Mouse (Mus musculus): ENCODE results near the gene Dvl1. TPM values are rescaled to one million over a fixed set of nuclear protein-coding genes. Genes with fewer than 3 reads are reported as not detected.

The Dvl1 gene
- polyA plus RNA-seq, 1 experiment = 38.5 TPM

DNA sequence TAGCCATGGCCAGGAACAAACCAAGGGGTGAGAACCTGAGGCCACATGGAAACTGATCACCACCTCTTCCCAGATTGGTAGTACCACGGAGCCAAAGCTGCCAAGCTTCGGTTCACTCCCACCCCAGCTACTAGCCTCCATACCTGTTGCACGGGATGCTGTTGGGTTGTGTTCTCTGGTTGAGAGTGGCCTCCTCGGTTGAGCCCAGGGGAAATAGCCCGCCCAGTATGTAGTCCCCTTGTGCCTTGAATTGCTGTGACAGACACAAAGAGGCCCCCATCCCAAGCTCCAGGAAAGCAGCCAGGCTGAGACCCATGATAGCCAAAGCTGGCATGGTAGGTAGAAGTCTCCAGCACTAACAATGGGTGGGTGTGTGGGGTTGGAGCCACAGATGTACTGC is 15.8 kb downstream of the Dvl1 start, which contains the start of gene Tas1r3:
Tas1r3 (minus strand) TSS at position 362 of the 400 bp plus-strand sequence.
- no peak within 1 kb of the TSS for H3K4me3 ChIP-seq (ENCODE audit: insufficient read depth, low read length)
- no peak within 1 kb of the TSS for H3K27ac ChIP-seq (ENCODE audit: insufficient read depth, low read length)
- TF ChIP-seq CTCF (IDR thresholded peaks at IDR 0.05; ENCODE audit: borderline replicate concordance, insufficient read depth, low read length) (no peak), POLR2A (IDR thresholded peaks at IDR 0.05; ENCODE audit: low read depth, low read length) (no peak)
- H3K4me1 ChIP-seq (ENCODE audit: control insufficient read depth, insufficient read depth, low read length) = no peaks in the 10 kb centered on the region

GRCm38 (mm10) chr4:155868614-155869298 is 21.6 kb downstream of the Dvl1 start:
- Histone ChIP-seq H3K4me3 (ENCODE audit: insufficient read depth, low read length) (peak overlapping the region; percentile 87), H3K27ac (ENCODE audit: insufficient read depth, low read length) (no peak overlapping the region), H3K4me1 (ENCODE audit: control insufficient read depth, insufficient read depth, low read length) (0 out of 2 replicates have a peak, but pooled peaks cover 2% of the 10 kb centered on the region)
- no peak for TF ChIP-seq POLR2A (IDR thresholded peaks at IDR 0.05; ENCODE audit: low read depth, low read length)
- TF ChIP-seq CTCF (IDR thresholded peaks at IDR 0.05; ENCODE audit: borderline replicate concordance, insufficient read depth, low read length) = no peak

DNA sequence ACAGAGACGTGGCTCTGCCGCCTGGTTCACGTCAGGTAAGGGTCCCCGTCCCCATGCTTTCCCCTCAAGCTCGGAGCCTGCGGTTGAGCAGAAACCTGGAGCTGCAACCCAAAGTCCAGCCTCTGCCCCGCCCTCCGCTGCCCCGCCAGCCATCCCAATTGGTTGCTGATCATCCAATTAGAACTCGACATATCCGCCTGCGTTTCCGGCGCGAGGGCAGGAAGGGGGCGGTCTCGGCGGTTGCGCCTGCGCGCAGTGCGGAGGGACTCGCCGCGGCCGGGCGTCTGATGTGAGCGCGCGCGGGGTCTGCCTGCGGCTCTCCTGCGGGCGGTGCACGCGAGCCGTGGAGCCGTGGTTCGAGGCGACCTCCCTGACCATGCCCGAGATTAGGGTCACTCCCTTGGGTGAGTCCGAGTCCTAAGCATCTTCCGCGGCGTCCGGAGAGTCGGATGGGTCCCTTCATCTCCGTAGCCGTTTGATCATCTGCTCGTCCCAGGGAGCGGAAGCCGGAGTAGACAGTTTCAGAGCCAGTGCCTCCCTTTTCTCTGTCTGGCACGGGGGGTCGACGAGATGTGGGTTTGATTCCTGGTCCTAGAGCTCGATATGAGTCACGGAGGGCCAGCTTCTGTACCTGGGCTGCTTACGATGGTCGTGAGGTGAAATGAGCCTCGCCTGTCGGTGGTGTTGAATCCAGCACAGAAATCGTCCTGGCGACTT is 22.3 kb downstream of the Dvl1 start, which contains the start of the genes Cptp and Ints11:
Cptp (minus strand) TSS at position 124 of the 717 bp plus-strand sequence.
Ints11 (plus strand) TSS at position 230 of the 717 bp plus-strand sequence.
- 0 out of 2 replicates have a peak, but pooled peaks cover 2% of the 10 kb centered on the region for H3K4me1 ChIP-seq (ENCODE audit: control insufficient read depth, insufficient read depth, low read length)
- peak within 1 kb of the TSS; percentile 92 for H3K4me3 ChIP-seq (ENCODE audit: insufficient read depth, low read length)
- no peak within 1 kb of the TSS for H3K27ac ChIP-seq (ENCODE audit: insufficient read depth, low read length)
- no peak for TF ChIP-seq CTCF (IDR thresholded peaks at IDR 0.05; ENCODE audit: borderline replicate concordance, insufficient read depth, low read length)
- peak; percentile 63 for TF ChIP-seq POLR2A (IDR thresholded peaks at IDR 0.05; ENCODE audit: low read depth, low read length)

DNA sequence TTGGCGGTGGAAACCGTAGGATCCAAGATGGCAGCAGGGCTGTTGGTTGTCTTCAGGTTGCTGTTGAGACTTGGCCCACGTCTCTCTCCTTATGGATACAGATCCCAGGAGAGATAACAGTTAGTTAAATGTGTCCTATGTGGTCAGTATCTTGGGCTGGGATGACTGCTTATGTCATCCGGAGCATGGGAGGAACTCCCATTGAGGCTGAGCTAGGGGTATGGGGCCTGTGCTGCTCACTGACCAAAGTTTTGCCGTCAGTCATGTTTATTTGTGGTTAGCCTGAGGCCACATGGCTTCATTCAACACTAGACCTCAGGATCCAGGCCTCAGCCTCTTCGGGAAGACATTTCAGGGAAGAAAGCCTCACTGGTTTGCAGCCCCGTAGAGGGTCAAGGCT is 24.2 kb downstream of the Dvl1 start:
- Histone ChIP-seq H3K4me1 (ENCODE audit: control insufficient read depth, insufficient read depth, low read length) (0 out of 2 replicates have a peak, but pooled peaks cover 2% of the 10 kb centered on the region), H3K27ac (ENCODE audit: insufficient read depth, low read length) (no peak overlapping the region), H3K4me3 (ENCODE audit: insufficient read depth, low read length) (no peak overlapping the region)
- no peak for TF ChIP-seq POLR2A (IDR thresholded peaks at IDR 0.05; ENCODE audit: low read depth, low read length)
- TF ChIP-seq CTCF (IDR thresholded peaks at IDR 0.05; ENCODE audit: borderline replicate concordance, insufficient read depth, low read length) = no peak

DNA sequence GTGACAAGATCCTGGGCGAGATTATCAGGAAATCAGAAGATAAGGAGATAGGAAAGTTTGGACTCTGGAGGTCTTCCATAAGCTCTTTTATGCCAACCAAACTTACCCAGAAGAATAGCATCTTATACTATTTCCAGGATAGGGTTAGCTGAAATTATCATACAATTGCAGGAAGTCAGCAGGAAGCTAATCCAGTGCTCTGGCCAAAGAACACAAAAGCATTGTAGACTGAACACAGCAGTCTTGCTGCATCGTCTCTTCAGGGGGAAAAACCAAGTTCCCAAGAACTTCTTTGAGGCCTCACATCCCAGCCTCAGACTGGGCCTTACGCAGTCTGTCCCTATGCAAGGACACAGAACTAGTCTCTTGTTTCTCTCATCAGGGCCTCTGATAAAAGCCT is 36.4 kb downstream of the Dvl1 start:
- no peak overlapping the region for H3K27ac ChIP-seq (ENCODE audit: insufficient read depth, low read length)
- H3K4me3 ChIP-seq (ENCODE audit: insufficient read depth, low read length) = no peak overlapping the region
- no peaks in the 10 kb centered on the region for H3K4me1 ChIP-seq (ENCODE audit: control insufficient read depth, insufficient read depth, low read length)
- TF ChIP-seq POLR2A (IDR thresholded peaks at IDR 0.05; ENCODE audit: low read depth, low read length) (no peak), CTCF (IDR thresholded peaks at IDR 0.05; ENCODE audit: borderline replicate concordance, insufficient read depth, low read length) (no peak)

GRCm38 (mm10) chr4:155886330-155886729 is 39.1 kb downstream of the Dvl1 start:
- Histone ChIP-seq H3K4me1 (ENCODE audit: control insufficient read depth, insufficient read depth, low read length) (no peaks in the 10 kb centered on the region), H3K27ac (ENCODE audit: insufficient read depth, low read length) (no peak overlapping the region), H3K4me3 (ENCODE audit: insufficient read depth, low read length) (no peak overlapping the region)
- TF ChIP-seq CTCF (IDR thresholded peaks at IDR 0.05; ENCODE audit: borderline replicate concordance, insufficient read depth, low read length) (no peak), POLR2A (IDR thresholded peaks at IDR 0.05; ENCODE audit: low read depth, low read length) (no peak)

GRCm38 (mm10) chr4:155887674-155888073 is 40.5 kb downstream of the Dvl1 start:
- H3K27ac ChIP-seq (ENCODE audit: insufficient read depth, low read length) = no peak overlapping the region
- no peak overlapping the region for H3K4me3 ChIP-seq (ENCODE audit: insufficient read depth, low read length)
- no peaks in the 10 kb centered on the region for H3K4me1 ChIP-seq (ENCODE audit: control insufficient read depth, insufficient read depth, low read length)
- no peak for TF ChIP-seq CTCF (IDR thresholded peaks at IDR 0.05; ENCODE audit: borderline replicate concordance, insufficient read depth, low read length)
- no peak for TF ChIP-seq POLR2A (IDR thresholded peaks at IDR 0.05; ENCODE audit: low read depth, low read length)

DNA sequence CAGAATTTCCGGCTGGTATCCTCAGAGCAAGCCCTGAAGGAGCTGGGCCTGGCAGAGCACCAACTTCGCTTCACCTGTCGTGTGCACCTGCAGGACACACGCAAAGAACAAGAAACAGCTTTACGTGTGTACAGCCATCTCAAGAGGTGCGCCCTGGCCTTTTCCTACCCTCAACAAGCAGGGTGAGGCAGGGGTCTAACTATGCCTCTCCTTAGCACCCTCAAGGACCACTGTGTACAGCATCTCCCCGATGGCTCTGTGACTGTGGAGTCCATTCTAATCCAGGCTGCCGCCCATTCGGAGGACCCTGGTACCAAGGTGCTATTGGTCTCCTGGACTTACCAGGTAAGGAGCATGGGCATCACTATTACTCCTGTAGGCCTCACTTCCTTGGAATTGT is 41.0 kb downstream of the Dvl1 start:
- TF ChIP-seq CTCF (IDR thresholded peaks at IDR 0.05; ENCODE audit: borderline replicate concordance, insufficient read depth, low read length) = no peak
- TF ChIP-seq POLR2A (IDR thresholded peaks at IDR 0.05; ENCODE audit: low read depth, low read length) = no peak
- H3K4me1 ChIP-seq (ENCODE audit: control insufficient read depth, insufficient read depth, low read length) = peaks cover under 1% of the 10 kb centered on the region; the same call in 1 of the 2 replicates
- H3K4me3 ChIP-seq (ENCODE audit: insufficient read depth, low read length) = no peak overlapping the region
- H3K27ac ChIP-seq (ENCODE audit: insufficient read depth, low read length) = no peak overlapping the region

DNA sequence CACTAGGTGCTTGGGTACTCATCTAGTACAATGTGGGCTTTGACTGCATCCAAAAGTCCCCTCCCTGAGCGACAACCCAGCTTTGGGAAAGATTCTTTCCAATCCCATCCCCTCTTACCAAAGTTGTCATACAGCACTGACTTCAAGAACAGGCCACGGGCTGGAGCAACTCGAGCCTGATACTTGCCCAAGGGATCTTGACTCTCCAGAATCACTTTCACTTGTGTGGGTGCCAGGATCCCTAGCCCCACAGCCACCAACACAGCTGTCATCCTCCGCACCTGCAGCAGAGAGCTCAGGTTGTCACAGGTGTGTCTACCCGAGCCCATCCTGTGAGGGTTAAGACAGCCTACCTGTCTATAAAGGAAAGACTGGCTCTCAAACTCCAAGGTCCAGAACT is 42.1 kb downstream of the Dvl1 start:
- H3K27ac ChIP-seq (ENCODE audit: insufficient read depth, low read length) = no peak overlapping the region
- no peak for TF ChIP-seq CTCF (IDR thresholded peaks at IDR 0.05; ENCODE audit: borderline replicate concordance, insufficient read depth, low read length)
- TF ChIP-seq POLR2A (IDR thresholded peaks at IDR 0.05; ENCODE audit: low read depth, low read length) = no peak
- H3K4me3 ChIP-seq (ENCODE audit: insufficient read depth, low read length) = no peak overlapping the region
- peaks cover 3% of the 10 kb centered on the region; the same call in 1 of the 2 replicates for H3K4me1 ChIP-seq (ENCODE audit: control insufficient read depth, insufficient read depth, low read length)
